Mouse (Mus musculus) macrophage (primary cell): ENCODE data around the gene Spi1. TPM values are rescaled to one million over a fixed set of nuclear protein-coding genes. Genes with fewer than 3 reads are reported as not detected.

Source experiments
- H3K27ac ChIP-seq: fragments of 350-480 bp; formaldehyde crosslinking; 2 replicates; pipeline ENCODE4 v1.9.0; 2021
- H3K36me3 ChIP-seq: fragments of 350-480 bp; formaldehyde crosslinking; 2 replicates; pipeline ENCODE4 v1.9.0; 2021; ENCODE audit errors: inconsistent target
- H3K4me3 ChIP-seq: fragments of 350-480 bp; formaldehyde crosslinking; 2 replicates; pipeline ENCODE4 v1.9.0; 2021; ENCODE audit errors: inconsistent target
- H3K79me2 ChIP-seq: fragments of 350-480 bp; formaldehyde crosslinking; 2 replicates; pipeline ENCODE4 v1.9.0; 2021; ENCODE audit errors: inconsistent target
- WGBS: methylation state at CpG from one replicate; pipeline ENCODE4 v1.1.7; 2026; ENCODE audit warnings: inconsistent platforms; ENCODE audit not compliant: missing documents; 5-methylcytosine and 5-hydroxymethylcytosine counted together
- polyA plus RNA-seq: library from polyadenylated mRNA; stranded (reverse); fragments of 250-400 nt; gene quantifications from 3 replicates; pipeline ENCODE4 v1.2.4, GENCODE M21; 2018; ENCODE audit warnings: inconsistent platforms

The Spi1 gene
- polyA plus RNA-seq, 1 experiment from 2014 or later = 440 TPM

DNA sequence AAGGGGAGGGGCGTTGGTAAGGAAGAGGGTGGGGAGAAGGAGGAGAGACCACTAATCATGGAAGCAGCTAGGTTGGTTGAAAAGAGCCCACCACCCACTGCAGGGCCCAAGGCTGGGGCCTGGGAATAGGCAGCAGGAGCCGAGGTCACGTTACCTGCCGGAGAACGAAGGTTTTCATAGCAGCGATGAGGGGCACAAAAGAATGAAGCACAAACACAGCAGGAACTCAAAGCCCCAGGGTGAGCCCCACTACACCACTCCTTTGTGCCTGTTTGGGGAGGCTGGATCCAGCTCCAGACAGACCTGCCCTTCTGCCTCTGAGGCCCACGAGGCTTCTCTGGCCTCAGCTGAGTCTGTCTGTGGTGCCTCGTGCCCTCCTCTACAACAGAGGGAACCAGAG, 57.6 kb downstream of the Spi1 start:
- H3K4me3 ChIP-seq = no peak overlapping the region
- H3K27ac ChIP-seq = no peak overlapping the region
- 91% methylated on average over 8 of the region's 8 CpGs for WGBS
- no peaks in the 10 kb centered on the region for H3K79me2 ChIP-seq
- peaks cover 73% of the 10 kb centered on the region for H3K36me3 ChIP-seq

- 98% methylated on average over 6 of the region's 6 CpGs for WGBS
- H3K27ac ChIP-seq = no peak overlapping the region
- no peak overlapping the region for H3K4me3 ChIP-seq
- H3K36me3 ChIP-seq = peaks cover 86% of the 10 kb centered on the region
- H3K79me2 ChIP-seq = no peaks in the 10 kb centered on the region
Observed at GRCm38 (mm10) chr2:91142920-91143319, 60.7 kb downstream of the Spi1 start.

GRCm38 (mm10) chr2:91143401-91143800, 61.2 kb downstream of the Spi1 start:
- WGBS = 94% methylated on average over 7 of the region's 11 CpGs
- Histone ChIP-seq H3K27ac (no peak overlapping the region), H3K4me3 (no peak overlapping the region), H3K36me3 (peaks cover 84% of the 10 kb centered on the region), H3K79me2 (no peaks in the 10 kb centered on the region)

GRCm38 (mm10) chr2:91148101-91148500, 65.9 kb downstream of the Spi1 start:
- Histone ChIP-seq H3K4me3 (no peak overlapping the region), H3K79me2 (no peaks in the 10 kb centered on the region), H3K36me3 (peaks cover 80% of the 10 kb centered on the region), H3K27ac (no peak overlapping the region)

- no peaks in the 10 kb centered on the region for H3K79me2 ChIP-seq
- WGBS = 86% methylated on average over 1 of the region's 1 CpGs
- no peak overlapping the region for H3K27ac ChIP-seq
- H3K36me3 ChIP-seq = peaks cover 89% of the 10 kb centered on the region
- H3K4me3 ChIP-seq = no peak overlapping the region
Observed at GRCm38 (mm10) chr2:91151331-91151730, 69.1 kb downstream of the Spi1 start.

DNA sequence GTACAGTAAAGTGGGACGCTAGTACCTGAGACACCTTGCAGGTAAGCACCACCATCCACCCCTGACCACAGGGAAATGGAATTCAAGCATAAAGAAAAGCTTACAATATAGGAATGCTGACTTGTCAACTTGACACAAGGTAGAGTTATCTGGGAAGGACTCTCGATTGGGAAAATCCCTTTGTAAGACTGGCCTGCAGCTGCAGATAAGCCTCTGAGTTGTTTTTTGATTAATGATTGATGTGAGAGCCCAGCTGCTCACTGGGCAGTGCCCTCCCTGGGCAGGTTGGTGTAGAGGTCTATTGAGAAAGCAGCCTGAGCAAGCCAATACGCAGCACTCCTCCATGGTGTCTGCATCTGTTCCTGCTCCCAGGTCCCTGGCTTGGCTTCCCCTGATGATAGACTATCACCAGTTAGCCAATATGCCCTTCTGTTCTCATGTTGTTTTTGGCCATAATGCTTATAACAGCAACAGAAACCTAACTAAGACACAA, 70.7 kb downstream of the Spi1 start:
- H3K79me2 ChIP-seq = no peaks in the 10 kb centered on the region
- H3K27ac ChIP-seq = no peak overlapping the region
- WGBS = 93% methylated on average over 3 of the region's 3 CpGs
- no peak overlapping the region for H3K4me3 ChIP-seq
- H3K36me3 ChIP-seq = peaks cover 90% of the 10 kb centered on the region

DNA sequence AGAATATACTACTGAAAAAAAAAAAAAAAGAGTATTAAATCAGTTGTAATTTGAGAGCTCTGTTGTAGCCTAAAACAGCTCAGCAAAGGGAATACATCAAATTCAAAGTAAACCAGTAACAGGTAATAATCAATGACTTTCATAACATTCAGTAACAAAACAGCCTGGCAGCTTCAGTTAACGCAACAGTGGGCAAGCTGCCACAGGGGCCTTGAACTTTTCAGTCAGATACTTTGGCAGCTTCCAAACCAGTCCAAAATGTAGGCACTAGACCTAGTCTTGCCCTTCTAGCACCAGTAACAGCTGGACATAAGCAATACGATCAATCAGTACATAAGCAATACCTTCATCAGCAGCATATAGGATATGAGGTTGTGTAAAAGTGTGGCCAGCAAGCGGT, 71.9 kb downstream of the Spi1 start:
- 96% methylated on average over 3 of the region's 3 CpGs for WGBS
- no peak overlapping the region for H3K4me3 ChIP-seq
- no peak overlapping the region for H3K27ac ChIP-seq
- H3K79me2 ChIP-seq = no peaks in the 10 kb centered on the region
- H3K36me3 ChIP-seq = peaks cover 92% of the 10 kb centered on the region

DNA sequence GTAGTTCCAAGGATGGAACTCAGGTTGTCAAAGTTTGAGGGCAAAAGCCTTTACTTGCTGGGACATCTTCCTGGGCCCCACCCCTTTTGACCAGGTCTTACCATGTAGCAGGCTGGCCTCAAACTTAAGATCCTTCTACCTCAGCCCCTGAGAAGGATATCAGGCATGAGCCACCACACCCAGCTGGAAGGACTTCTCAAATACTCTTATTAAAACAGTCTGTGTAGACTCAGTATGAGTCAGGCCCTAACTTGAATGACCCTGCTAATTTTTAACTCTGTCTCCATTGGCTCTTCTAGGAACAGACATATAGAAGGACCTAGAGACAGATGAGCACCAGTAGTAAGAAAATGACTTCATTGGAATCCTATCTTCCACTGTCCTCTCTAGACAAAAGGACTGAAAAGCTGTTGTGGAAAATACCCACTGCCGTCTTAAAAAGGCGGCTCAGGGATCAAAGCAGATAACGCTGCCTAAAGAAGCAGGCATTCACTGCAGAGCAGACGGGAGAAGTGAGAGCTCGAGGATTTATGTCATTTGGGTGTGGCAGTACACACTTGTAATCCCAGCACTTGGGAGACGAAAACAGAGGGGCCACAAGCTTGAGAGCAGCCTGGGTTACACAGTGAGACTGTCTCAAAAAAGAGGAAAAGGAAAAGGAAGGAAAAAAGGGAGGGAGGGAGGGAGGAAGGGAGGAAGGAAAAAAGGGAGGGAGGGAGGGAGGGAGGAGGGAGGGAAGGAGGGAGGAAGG, 75.0 kb downstream of the Spi1 start:
- Histone ChIP-seq H3K79me2 (no peaks in the 10 kb centered on the region), H3K27ac (no peak overlapping the region), H3K36me3 (peaks cover 97% of the 10 kb centered on the region), H3K4me3 (no peak overlapping the region)
- 90% methylated on average over 4 of the region's 6 CpGs for WGBS

GRCm38 (mm10) chr2:91160591-91160990, 78.4 kb downstream of the Spi1 start:
- WGBS = 91% methylated on average over 6 of the region's 6 CpGs
- H3K79me2 ChIP-seq = no peaks in the 10 kb centered on the region
- peaks cover 96% of the 10 kb centered on the region for H3K36me3 ChIP-seq
- no peak overlapping the region for H3K4me3 ChIP-seq
- H3K27ac ChIP-seq = no peak overlapping the region

DNA sequence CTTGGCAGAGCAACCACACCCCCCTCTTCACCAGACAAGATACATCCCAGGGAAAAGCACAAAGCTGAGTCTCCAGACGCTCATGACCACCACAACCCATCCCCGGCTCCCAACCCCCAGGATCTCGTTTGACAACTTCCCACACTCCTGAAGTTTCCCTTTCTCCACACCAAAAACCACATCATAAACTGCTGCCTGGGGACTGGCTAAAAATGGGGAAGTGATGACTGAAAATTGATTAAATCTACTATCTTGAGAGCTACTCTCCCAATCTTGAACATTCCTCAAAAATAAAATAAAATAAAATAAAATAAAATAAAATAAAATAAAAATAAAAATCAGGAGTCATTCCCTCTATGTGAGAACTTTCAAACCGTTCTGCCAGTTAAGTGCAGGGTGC, 80.8 kb downstream of the Spi1 start:
- 37% methylated on average over 4 of the region's 4 CpGs for WGBS
- Histone ChIP-seq H3K27ac (no peak overlapping the region), H3K79me2 (no peaks in the 10 kb centered on the region), H3K4me3 (no peak overlapping the region), H3K36me3 (peaks cover 95% of the 10 kb centered on the region)

DNA sequence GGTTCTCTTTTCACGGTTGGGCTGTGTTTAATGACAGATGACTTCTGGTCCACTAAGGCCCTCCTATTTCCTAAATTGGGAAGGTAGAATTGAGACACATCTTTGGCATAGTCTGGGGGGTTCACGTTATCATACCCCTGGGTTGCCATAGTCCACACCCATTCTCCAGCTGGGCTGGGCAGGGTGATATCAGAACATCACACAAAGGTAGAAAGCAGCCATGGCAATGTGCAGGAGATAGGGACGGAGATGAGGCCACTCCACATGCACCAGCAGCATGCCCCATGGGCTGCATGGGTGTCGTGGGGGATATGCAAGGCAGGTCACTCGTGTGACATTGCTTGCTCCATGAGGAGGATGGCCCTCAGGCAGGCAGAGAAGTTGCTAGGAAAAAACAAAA, 81.3 kb downstream of the Spi1 start:
- Histone ChIP-seq H3K4me3 (no peak overlapping the region), H3K27ac (no peak overlapping the region), H3K79me2 (no peaks in the 10 kb centered on the region), H3K36me3 (peaks cover 95% of the 10 kb centered on the region)
- WGBS = 85% methylated on average over 5 of the region's 5 CpGs

- no peaks in the 10 kb centered on the region for H3K79me2 ChIP-seq
- WGBS = 95% methylated on average over 6 of the region's 6 CpGs
- H3K27ac ChIP-seq = no peak overlapping the region
- H3K4me3 ChIP-seq = no peak overlapping the region
- H3K36me3 ChIP-seq = peaks cover 93% of the 10 kb centered on the region
Observed at GRCm38 (mm10) chr2:91164991-91165390, 82.8 kb downstream of the Spi1 start.

Other genes starting within 250 kb of the Spi1 start
- gene Mtch2, start 235.2 kb upstream of the Spi1 start, polyA plus RNA-seq = 83.8 to 94.4 TPM (median 87.4 TPM) in 3 replicates
- not detected in 3 replicates for gene C1qtnf4, start 196.5 kb upstream of the Spi1 start, polyA plus RNA-seq
- gene Kbtbd4, start 177.7 kb upstream of the Spi1 start, polyA plus RNA-seq = 11.7 to 17.7 TPM (median 14.4 TPM) in 3 replicates
- gene Ndufs3, start 177.6 kb upstream of the Spi1 start, polyA plus RNA-seq = 67.4 to 116 TPM (median 113 TPM) in 3 replicates
- gene Celf1, start 142.0 kb upstream of the Spi1 start, polyA plus RNA-seq = 34.7 to 38.9 TPM (median 36.7 TPM) in 3 replicates
- gene Rapsn, start 46.8 kb upstream of the Spi1 start, polyA plus RNA-seq = 6.3 to 39.6 TPM (median 12.2 TPM) in 3 replicates
- 149 to 321 TPM (median 192 TPM) in 3 replicates for gene Psmc3, start 28.4 kb upstream of the Spi1 start, polyA plus RNA-seq
- 19.8 to 23.0 TPM (median 21.8 TPM) in 3 replicates for gene Slc39a13, start 12.0 kb upstream of the Spi1 start, polyA plus RNA-seq
- 0.09 to 0.11 TPM in 2 of 3 replicates, not detected in the other for gene Mybpc3, start 35.8 kb downstream of the Spi1 start, polyA plus RNA-seq
- gene Madd, start 101.4 kb downstream of the Spi1 start, polyA plus RNA-seq = 26.3 to 50.4 TPM (median 31.9 TPM) in 3 replicates
- 28.4 to 67.5 TPM (median 35.9 TPM) in 3 replicates for gene Nr1h3, start 120.4 kb downstream of the Spi1 start, polyA plus RNA-seq
- gene Acp2, start 120.5 kb downstream of the Spi1 start, polyA plus RNA-seq = 154 to 178 TPM (median 169 TPM) in 3 replicates
- 1.8 to 5.3 TPM (median 5.2 TPM) in 3 replicates for gene Ddb2, start 154.6 kb downstream of the Spi1 start, polyA plus RNA-seq
- gene Pacsin3, start 173.6 kb downstream of the Spi1 start, polyA plus RNA-seq = 0.36 to 0.87 TPM (median 0.65 TPM) in 3 replicates
- 43.0 to 54.0 TPM (median 48.7 TPM) in 3 replicates for gene Arfgap2, start 182.6 kb downstream of the Spi1 start, polyA plus RNA-seq